Mouse (Mus musculus) brain, embryonic 14.5 days (tissue): ENCODE measurements around the gene Rpl34.

ENCODE experiments used
- CTCF ChIP-seq: fragments of 200-500 bp; IDR thresholded peaks from 2 replicates; pipeline ENCODE4 v1.5.1; 2012; ENCODE audit warnings: inconsistent platforms, mild to moderate bottlenecking, moderate library complexity, borderline replicate concordance; ENCODE audit not compliant: insufficient read depth, insufficient read length; ENCODE audit errors: extremely low read depth
- POLR2A ChIP-seq: fragments of 200-500 bp; IDR thresholded peaks from 2 replicates; pipeline ENCODE4 v1.6.1; 2012; ENCODE audit warnings: mild to moderate bottlenecking, inconsistent platforms, borderline replicate concordance; ENCODE audit not compliant: poor library complexity, insufficient read depth, insufficient read length, severe bottlenecking; ENCODE audit errors: extremely low read depth

DNA sequence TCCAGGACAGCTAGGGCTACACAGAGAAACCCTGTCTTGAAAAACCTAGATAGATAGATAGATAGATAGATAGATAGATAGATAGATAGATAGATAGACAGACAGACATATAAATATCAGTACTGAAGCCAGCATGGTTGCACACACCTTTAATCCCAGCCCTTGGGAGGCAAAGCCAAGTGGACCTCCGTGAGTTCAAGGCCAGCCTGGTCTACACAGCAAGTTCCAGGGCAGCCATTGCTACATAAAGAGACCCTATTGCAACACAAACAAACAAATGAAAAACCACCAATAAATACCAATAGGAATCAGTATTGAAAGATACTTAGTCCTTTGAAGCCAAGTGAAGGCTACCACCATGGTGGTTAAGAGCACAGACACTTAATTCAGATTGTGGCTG is 43.1 kb downstream of the Rpl34 start:
- no peak for TF ChIP-seq CTCF
- TF ChIP-seq POLR2A, result no peak
